Mouse (Mus musculus): ENCODE measurements around the gene Nudt2.

Gene Nudt2

GRCm38 (mm10) chr4:41494378-41494777, 29.4 kb downstream of the Nudt2 start:
- no peak for DNase-seq (ENCODE audit: low spot score)

DNA sequence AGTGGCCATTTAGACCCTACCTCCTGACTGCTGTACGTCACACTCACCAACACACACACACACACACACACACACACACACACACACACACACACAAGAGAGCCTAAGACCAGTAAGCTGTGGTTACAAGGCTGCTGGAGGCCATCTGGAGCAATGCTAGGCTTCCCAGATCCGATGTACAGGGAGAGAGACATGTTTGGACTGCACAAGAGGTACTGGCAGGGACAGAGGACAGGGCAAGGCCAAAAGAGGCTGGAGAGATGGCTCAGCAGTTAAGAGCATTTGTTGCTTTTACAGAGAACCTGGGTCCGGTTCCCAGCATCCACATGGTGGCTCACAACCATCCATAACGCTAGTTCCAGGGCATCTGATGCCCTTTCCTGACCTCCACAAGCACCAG, 30.1 kb downstream of the Nudt2 start:
- no peak for DNase-seq (ENCODE audit: low spot score)

DNA sequence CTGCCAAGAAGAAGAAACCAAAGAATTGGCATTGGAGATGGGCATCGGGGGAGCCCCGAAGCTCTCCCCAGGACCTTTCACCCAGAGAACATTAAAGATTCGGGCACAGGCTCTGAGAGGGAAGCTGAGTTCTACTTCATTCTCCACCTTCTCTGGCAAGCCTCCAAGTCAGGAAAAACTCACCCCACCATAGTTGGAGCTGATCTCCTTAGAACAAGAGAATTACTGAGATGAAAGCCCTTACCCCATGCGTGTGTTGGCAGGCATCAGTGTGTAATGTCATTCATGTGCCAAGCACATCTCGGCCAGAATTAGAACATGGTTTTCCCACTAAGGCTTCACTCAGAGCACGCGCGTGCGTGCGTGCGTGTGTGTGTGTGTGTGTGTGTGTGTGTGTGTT, 30.9 kb downstream of the Nudt2 start:
- no peak for DNase-seq (ENCODE audit: low spot score)

DNA sequence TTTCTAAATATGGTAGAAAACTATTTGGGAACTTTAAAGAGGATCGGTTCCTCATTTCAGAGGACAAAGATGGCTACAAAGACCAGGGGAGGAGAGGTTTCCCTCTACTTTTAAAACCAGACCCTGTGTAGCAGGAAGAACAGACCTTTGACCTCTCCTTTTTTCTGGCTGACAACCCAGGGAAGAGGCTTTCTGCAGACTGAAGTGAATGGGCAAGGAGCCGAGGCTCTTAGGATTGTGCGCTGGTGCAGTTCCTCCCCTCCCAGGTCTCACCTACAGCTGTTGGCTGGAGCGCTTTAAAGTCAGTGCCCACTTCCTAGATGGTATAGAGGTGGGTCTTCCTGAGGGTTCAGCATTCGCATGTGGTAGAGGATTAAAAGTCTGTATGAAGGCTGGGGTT, 32.1 kb downstream of the Nudt2 start:
- no peak for DNase-seq (ENCODE audit: low spot score)

DNA sequence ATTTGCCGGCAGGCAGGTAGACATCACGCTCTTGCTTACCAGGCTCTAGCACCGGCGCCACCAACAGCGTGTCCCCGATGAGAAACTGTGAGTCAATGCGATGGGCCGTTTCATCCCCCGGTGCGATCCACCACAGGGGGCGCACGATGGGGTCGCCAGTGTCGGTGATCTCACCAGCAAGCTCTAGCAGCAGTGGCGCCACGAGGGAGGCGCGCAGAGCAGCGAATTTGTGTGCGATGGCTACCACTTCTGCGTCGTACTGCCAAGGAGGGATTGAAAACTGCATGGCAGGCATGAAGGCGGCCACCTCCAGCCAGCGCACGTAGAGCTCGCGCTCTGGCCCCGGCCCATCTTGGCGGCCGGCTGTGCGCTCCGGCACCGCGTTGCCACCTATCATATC, 32.6 kb downstream of the Nudt2 start:
- no peak for DNase-seq (ENCODE audit: low spot score)

DNA sequence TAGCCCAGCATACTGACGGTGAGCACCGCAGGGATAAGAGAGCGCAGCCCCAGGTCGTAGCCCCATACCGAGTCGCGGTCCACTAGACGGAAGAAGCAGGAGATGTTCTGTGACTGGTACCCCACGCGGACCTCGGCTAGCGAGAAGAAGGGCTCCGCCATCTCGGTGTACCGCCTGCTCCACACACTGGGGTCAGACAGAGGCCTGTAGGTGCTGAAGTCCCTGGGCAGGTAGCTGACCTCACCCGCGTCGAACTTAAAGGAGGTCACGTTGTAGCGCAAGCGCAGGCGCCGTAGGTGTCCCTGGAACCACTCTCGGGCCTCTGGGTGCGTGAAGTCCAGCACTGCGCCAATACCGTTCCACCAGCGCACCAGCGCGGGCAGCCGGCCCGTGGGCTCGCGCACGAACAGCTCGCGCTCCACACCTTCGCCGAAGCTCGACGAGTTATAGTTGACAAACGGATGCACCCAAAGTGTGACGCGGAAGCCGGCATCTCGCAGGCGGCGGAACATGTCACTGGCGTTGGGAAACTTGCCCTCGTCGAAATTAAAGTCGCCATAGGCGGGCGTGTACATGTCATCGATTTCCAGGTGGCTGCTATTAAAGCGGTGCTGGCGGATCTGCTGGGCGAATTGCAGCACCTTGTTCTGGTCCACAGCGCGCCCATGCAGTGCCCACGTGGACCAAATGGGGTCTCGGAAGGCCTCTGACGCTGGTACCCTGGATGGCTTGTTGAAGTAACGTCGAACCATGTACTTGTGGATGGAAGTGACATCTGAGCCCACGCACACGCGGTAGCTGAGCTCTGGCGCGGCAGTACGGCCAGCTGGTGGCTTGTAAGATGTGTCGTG, 33.3 kb downstream of the Nudt2 start:
- no peak for DNase-seq (ENCODE audit: low spot score)

DNA sequence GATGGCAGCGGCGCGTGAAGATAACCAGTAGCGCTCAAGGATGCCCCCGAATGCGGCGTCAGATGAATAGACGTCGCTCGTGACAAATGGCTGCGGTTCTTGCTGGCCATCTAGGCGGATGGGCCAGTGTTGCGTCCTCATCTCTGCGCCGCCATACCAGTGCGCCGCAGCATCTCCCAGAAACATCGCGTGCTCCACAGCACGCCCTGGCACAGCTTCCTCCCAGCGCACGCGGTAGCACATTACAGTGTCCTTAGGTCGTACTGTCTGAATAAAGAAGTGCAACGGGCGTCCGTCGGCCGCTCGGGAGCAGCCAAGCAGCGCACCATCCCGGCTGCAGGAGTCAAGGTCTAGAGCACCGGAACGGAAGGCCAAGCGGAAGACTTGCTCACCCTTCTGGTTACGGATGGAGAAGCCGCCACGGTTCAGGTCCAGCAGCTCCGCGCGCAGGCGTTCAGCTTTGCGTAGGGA, 34.0 kb downstream of the Nudt2 start:
- DNase-seq (ENCODE audit: low spot score) = no peak

DNA sequence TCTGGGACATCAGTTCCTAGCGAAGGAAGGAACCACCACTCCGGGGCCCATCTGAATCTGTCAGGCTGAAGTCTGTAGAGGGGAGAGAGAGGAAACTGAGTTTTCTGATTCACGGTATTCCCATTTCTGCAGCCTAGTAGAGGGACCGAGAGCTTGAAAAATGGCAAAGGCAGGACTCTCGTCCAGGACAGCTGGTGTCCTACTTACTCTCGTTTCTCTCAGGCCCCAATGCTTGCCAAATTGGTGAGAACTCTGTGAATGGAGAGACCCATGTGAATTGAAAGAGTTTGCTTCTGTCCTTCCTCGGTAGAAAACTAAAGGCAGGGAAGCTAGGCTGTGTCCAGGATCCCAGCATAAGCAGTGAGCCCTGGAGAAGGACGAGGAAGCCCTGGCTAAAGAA, 34.7 kb downstream of the Nudt2 start:
- no peak for DNase-seq (ENCODE audit: low spot score)

DNA sequence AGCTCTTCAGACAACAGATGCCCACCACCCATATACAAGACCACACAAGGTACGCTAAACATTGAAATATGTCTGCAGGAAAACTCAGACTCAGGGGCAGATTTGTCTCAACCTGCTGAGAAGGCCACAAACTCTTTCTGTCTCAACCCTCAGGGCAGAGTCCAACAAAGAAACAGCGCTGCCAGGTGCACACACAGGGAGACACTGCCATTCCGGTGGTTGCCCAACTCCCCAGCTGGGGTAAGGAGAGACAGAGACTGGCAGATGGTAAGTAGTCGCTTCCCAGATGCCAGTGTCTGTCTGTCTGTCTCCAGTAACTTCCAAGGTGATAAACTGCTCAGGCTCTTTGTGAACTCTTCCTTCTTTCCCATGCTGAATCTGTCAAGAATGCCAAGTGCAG, 35.8 kb downstream of the Nudt2 start:
- DNase-seq (ENCODE audit: low spot score) = no peak

DNA sequence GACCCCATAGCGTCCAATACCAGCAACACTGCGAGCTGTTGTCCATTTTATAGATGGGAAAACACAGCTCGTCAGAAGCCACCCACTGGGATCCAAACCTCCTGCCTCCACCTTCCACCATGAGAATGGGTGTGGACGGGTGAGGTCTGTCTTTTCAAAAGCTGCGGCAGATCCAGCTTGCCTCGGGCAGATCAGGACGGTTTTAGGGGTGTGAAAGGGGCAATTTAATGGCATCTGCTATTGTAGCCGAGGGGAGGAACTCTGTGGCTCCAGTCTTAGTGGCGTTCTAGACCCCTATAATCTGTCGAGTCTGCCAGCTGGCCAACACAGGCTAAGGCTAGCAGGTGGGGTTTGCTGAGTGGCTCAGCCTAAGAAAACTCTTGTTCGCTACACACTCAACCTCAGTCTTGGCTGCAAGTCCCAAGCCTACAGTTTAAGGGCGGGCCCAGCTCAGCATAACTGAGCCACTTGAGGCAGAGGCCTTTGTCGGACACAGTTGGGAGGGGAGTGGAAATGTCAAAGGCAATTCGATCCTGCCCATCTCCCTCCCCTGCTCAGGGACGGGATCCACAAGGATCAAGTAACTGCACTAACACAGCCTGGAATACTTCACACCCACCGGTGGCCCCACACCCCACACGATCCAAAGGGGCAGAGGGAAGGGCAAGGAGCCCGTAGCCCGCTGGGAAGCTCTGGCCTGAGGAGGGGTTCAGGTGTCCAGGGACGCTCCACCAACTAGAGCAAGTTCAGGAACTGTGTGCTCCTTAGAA, 37.4 kb downstream of the Nudt2 start:
- DNase-seq (ENCODE audit: low spot score) = no peak

DNA sequence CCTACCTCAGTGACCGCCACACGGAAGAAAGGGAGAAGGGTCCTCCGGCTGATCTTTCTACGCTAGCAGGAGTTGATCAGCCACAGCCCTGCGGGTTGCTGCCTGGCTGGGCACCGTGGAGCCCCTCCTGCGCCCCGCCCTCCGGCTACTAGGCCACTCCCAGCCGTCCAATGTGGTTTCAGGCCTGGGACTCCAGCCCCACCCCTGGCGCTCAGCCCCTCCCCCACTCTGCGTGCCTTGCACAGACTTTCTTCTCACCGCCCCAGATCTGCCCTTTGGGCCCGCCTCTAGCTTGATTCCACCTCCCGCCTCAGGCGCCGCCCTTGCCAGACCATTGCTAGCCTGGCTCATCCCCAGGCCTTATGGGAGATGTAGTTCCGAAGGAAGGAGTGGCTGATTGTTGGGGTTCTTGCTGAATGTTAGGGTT, 38.0 kb downstream of the Nudt2 start, which contains the start of gene AI464131:
AI464131 (minus strand) TSS at position 91 of the 427 bp plus-strand sequence.
- peak; percentile 79 for DNase-seq (ENCODE audit: low spot score)

DNA sequence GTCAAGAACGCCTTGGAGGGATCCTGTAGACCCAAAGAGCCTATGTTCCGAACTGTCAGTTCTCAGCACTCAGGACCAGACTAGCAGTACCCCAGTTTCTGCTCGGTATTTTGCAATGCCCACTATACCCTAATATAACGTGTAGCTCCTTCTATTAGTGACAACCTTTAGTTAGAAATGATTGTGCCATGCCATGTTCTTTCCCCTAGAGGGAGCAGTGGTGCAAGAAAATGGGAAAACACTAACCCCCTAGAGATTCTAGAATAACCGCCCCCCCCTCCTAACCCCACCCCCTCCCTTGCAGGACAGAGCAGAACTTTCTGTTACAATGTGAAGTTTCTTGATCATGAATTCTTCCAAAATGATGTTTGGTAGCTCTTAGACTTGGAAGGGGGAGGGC, 39.4 kb downstream of the Nudt2 start:
- no peak for DNase-seq (ENCODE audit: low spot score)

- DNase-seq (ENCODE audit: low spot score) = no peak
These were observed 40.2 kb downstream of the Nudt2 start for GRCm38 (mm10) chr4:41505131-41505551.

DNA sequence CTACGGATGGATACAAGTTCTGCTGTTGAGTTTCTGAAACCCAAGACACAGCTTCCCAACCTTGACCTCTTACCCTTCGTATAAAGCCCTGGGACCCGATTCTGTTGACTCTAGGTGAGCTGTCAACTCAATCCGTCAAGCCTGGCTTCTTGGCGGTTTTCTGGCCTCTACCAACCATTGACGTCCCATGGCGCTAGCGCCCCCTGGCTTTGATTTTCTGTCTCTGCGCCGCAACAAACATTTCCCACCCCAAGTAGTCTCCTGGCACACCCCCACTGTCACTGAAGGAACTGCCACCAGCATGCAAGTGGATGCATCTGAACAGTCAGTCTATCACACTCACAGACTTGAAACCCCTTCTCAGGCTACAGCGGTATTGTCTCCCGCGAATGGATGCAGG, 41.2 kb downstream of the Nudt2 start:
- no peak for DNase-seq (ENCODE audit: low spot score)

- no peak for DNase-seq (ENCODE audit: low spot score)
These were observed 42.0 kb downstream of the Nudt2 start for GRCm38 (mm10) chr4:41506906-41507305.

GRCm38 (mm10) chr4:41507326-41507924, 42.5 kb downstream of the Nudt2 start:
- no peak for DNase-seq (ENCODE audit: low spot score)

DNA sequence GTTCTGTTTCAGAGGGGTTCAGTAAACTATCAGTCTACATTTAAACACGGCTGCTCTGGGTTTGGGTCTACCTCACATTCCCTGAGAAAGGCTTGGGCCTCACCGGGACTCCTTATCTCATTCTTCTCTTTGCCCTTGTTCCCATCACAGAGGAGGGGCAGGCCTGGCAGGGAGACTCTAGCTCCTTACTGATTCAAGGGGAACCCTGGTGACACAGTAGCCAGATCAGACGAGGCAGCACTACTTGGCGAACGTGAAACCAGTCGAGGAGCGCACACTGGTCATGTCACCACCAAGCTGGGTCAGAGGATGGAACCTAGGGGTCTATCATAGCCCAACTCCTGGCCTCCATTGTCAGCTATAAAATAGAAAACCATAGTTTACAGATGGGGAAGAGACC, 43.0 kb downstream of the Nudt2 start:
- no peak for DNase-seq (ENCODE audit: low spot score)

DNA sequence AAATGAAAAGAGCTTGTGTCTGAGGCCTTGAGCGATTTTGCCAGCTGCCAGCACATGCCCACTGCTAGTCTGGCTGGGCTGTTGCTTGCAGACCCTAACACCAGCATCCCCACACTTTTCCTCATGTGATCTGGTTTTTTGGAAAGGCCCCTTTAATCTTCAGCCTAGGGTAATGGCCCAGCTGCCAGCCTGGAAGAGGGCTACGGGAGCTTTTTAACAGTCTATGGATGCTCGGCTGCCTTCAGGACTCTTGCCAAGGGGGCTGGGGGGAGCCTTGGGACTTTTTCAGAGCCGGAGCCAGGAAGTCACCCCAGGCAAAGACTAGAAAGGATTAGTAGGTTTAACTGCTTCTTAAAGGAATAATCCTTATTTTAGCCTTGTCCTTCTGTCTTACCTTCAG, 48.4 kb downstream of the Nudt2 start:
- no peak for DNase-seq (ENCODE audit: low spot score)

- DNase-seq (ENCODE audit: low spot score) = no peak
These were observed 48.8 kb downstream of the Nudt2 start for GRCm38 (mm10) chr4:41513714-41514113.

DNA sequence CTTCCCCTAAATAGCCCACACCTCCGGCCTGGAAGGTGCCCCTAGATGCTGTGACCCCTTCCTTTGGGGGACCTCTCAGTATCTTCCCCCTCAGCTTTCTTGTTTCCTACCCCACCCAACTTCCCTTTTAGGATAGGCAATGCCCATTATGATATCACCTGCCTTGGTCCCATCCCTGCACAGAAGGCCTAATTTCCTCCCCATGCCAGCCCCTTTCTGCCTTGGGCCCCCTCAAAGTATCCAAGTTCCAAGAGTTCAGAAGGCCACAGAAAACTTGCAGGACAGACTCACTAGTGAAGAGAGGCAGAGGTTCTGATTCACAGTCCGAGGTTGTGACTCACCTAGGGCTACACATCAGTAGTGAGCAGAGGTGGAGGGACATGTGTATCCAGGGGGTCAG, 52.3 kb downstream of the Nudt2 start, which contains the start of gene 1110017D15Rik:
1110017D15Rik (minus strand) TSS at position 101 of the 400 bp plus-strand sequence.
- no peak for DNase-seq (ENCODE audit: low spot score)

- no peak for DNase-seq (ENCODE audit: low spot score)
These were observed 53.4 kb downstream of the Nudt2 start for GRCm38 (mm10) chr4:41518349-41518748.

GRCm38 (mm10) chr4:41519195-41519594, 54.2 kb downstream of the Nudt2 start:
- DNase-seq (ENCODE audit: low spot score) = no peak

DNA sequence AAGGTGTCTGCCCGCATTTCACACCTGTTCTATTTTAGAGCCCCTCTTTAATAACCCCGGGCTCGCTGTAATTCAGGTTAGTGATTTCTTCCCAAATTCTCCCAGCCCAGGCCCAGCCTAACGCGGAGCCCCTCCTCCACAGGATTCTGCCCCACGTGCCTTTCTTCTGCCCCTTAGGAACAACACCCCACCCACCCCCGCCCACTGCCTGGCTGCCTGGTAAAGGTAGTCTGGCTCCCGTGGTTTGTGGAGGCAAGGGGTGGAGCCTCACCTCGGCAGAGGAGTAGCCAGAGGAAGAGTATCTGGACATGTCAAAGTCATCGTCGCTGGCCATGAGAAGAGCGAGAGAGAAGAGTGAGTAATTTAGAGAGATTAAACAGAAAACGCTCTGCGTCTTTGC, 55.7 kb downstream of the Nudt2 start:
- no peak for DNase-seq (ENCODE audit: low spot score)

Data from layer of hippocampus, adult 9-10 months (tissue).